Mouse (Mus musculus): ENCODE data around the gene Pnmt. TPM values are rescaled to one million over a fixed set of nuclear protein-coding genes. Genes with fewer than 3 reads are reported as not detected.
"Not testable (repeated sequence)": the region's sequence is repeated elsewhere in the genome, so short reads cannot be mapped to it uniquely, and the experiment has no call there.

Pnmt gene
- total and polyA plus RNA-seq, 3 experiments, result not detected

- H3K4me3 ChIP-seq (replicated peaks in 1 of 3; ENCODE audit: low read depth in 2 of 3, low read length in 2 of 3, poor library complexity in 1 of 3); H3K9me3 ChIP-seq (replicated peaks; ENCODE audit: low read length); dilution Hi-C loops (cut with MboI; ENCODE audit: extremely low pct_ligation_motif_present, extremely low pct_unique_long_range_greater_than_20kb, low sequenced_read_pairs); H3K9ac ChIP-seq (ENCODE audit: insufficient read depth, low read depth); H3K4me2 ChIP-seq (ENCODE audit: insufficient read depth, low read depth, poor library complexity, severe bottlenecking); DNase-seq (ENCODE audit: extremely low read depth); H3K79me2 ChIP-seq (replicated peaks; ENCODE audit: control insufficient read depth, extremely low read depth, insufficient read depth, poor library complexity, severe bottlenecking); H3K27ac ChIP-seq (ENCODE audit: insufficient read depth, low read depth); H3K27me3 ChIP-seq (replicated peaks); H3K4me1 ChIP-seq (ENCODE audit: control insufficient read depth in 1 of 2, insufficient read depth in 2 of 2); in situ Hi-C loops (cut with MboI; ENCODE audit: low pct_ligation_motif_present, low pct_unique_long_range_greater_than_20kb, low sequenced_read_pairs): not testable (repeated sequence)
- H3K36me3 ChIP-seq (replicated peaks in 1 of 2; ENCODE audit: control insufficient read depth in 1 of 2, insufficient read depth in 1 of 2, low read length in 1 of 2), result peaks cover 34 to 55% of the 10 kb centered on the region in 2 experiments
- TF ChIP-seq CTCF (conservative IDR thresholded peaks at IDR 0.05 in 1 of 2, IDR thresholded peaks at IDR 0.05 in 1 of 2; ENCODE audit: low read depth in 2 of 2, low read length in 2 of 2), result peak in 1 of 2 experiments; percentile 44; a peak in 2 of 4 replicates
Measured at GRCm38 (mm10) chr11:98382405-98382804, 3.8 kb upstream of the Pnmt start.

- TF ChIP-seq GABPA (IDR thresholded peaks at IDR 0.05; ENCODE audit: insufficient replicate concordance, low read depth, low read length) (no peak), UBTF (IDR thresholded peaks at IDR 0.05; ENCODE audit: low read depth, low read length) (no peak), NELFE (IDR thresholded peaks at IDR 0.05; ENCODE audit: low read depth, low read length) (no peak), RAD21 (IDR thresholded peaks at IDR 0.05; ENCODE audit: low read depth, low read length) (no peak), SMC3 (IDR thresholded peaks at IDR 0.05; ENCODE audit: low read depth, low read length) (no peak), ELF1 (IDR thresholded peaks at IDR 0.05; ENCODE audit: low read depth, low read length) (no peak), HCFC1 (IDR thresholded peaks at IDR 0.05; ENCODE audit: low read depth, low read length) (no peak), KAT2A (IDR thresholded peaks at IDR 0.05; ENCODE audit: insufficient replicate concordance, low read length) (no peak), MAFK (IDR thresholded peaks at IDR 0.05; ENCODE audit: insufficient replicate concordance, low read length) (no peak), TBP (conservative IDR thresholded peaks at IDR 0.05; ENCODE audit: low read depth, low read length) (no peak), USF1 (IDR thresholded peaks at IDR 0.05; ENCODE audit: low read depth, low read length) (no peak), TCF12 (IDR thresholded peaks at IDR 0.05; ENCODE audit: low read depth, low read length) (no peak), NRF1 (IDR thresholded peaks at IDR 0.05; ENCODE audit: low read depth, low read length) (no peak), SIN3A (IDR thresholded peaks at IDR 0.05; ENCODE audit: low read length) (no peak), BHLHE40 (IDR thresholded peaks at IDR 0.05; ENCODE audit: low read depth, low read length) (no peak)
- peaks cover 7% of the 10 kb centered on the region for H3K27me3 ChIP-seq (replicated peaks)
- no peaks in the 10 kb centered on the region for H3K79me2 ChIP-seq (replicated peaks; ENCODE audit: control insufficient read depth, extremely low read depth, insufficient read depth, poor library complexity, severe bottlenecking)
- dilution Hi-C loops (cut with MboI; ENCODE audit: extremely low pct_ligation_motif_present, extremely low pct_unique_long_range_greater_than_20kb, low sequenced_read_pairs) (no loop called here), in situ Hi-C loops (cut with MboI; ENCODE audit: low pct_ligation_motif_present, low pct_unique_long_range_greater_than_20kb, low sequenced_read_pairs) (no loop called here)
- H3K9me3 ChIP-seq (replicated peaks; ENCODE audit: low read length), result no peaks in the 10 kb centered on the region
- H3K36me3 ChIP-seq (replicated peaks in 1 of 2; ENCODE audit: control insufficient read depth in 1 of 2, insufficient read depth in 1 of 2, low read length in 1 of 2), result peaks cover 23 to 45% of the 10 kb centered on the region in 2 experiments
- no peaks in the 10 kb centered on the region for H3K4me1 ChIP-seq (ENCODE audit: control insufficient read depth in 1 of 2, insufficient read depth in 2 of 2)
- DNase-seq (ENCODE audit: extremely low read depth), result no peak
- H3K4me3 ChIP-seq (replicated peaks in 1 of 3; ENCODE audit: low read depth in 2 of 3, low read length in 2 of 3, poor library complexity in 1 of 3), result no peak within 1 kb of the TSS
- no peak within 1 kb of the TSS for H3K4me2 ChIP-seq (ENCODE audit: insufficient read depth, low read depth, poor library complexity, severe bottlenecking)
- no peak within 1 kb of the TSS for H3K9ac ChIP-seq (ENCODE audit: insufficient read depth, low read depth)
- H3K27ac ChIP-seq (ENCODE audit: insufficient read depth, low read depth), result no peak within 1 kb of the TSS
Measured at GRCm38 (mm10) chr11:98383261-98384030, 2.8 kb upstream of the Pnmt start, which contains the start of gene Tcap. Gene Tcap, plus strand, starts transcription at chr11:98383811.

Measured in CH12.LX (cell line).